Mouse (Mus musculus): ENCODE results near the gene Vps72.
"Not testable (repeated sequence)": the region's sequence is repeated elsewhere in the genome, so short reads cannot be mapped to it uniquely, and the experiment has no call there.

Vps72 gene

DNA sequence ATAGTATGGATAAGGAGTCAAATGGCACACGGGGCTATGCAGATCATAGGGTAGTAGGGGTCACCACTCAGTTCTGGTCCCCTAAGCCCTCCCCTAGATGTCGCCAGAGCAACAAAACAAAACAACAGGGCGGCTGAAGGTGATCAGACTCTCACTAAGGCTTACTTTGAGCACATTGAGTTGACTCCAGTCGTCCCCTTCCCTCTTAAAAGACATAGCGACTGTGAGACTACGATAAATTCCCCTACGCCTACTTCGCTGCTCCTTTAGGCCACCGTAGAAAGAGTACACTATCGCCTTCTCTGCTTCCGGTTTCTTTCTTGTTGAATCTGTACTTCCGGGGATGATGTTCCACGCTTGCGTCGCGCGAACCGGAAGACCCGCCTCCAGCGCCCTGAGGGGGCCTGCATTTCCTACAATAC lies 22.9 kb downstream of the Vps72 start, which contains the start of the genes Scnm1 and Lysmd1:
TSS of gene Scnm1 (minus strand) at position 332 of the 422 bp plus-strand sequence.
TSS of gene Lysmd1 (plus strand) at position 409 of the 422 bp plus-strand sequence.
- DNase-seq (ENCODE audit: low read depth, low spot score): peak; percentile 73

DNA sequence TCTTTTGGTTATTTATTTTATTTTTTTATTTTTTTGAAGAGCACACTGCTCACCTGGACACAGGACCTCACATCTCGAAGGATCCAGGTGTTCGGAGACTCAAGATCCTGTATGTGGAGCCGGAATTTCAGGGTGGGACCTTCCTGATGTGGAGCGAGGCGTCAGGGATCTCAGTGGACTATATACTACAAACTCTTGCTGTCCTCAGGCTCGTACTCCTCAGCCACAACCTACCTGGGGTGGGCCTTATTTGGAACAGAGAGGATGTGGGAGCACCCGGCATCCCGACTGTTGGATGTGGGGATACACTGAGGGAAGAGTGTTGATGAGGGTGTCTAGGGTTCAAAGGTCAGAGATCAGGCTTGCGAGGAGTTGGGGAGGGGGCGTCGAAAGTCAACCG lies 23.3 kb downstream of the Vps72 start:
- DNase-seq (ENCODE audit: low read depth, low spot score): not testable (repeated sequence)

DNA sequence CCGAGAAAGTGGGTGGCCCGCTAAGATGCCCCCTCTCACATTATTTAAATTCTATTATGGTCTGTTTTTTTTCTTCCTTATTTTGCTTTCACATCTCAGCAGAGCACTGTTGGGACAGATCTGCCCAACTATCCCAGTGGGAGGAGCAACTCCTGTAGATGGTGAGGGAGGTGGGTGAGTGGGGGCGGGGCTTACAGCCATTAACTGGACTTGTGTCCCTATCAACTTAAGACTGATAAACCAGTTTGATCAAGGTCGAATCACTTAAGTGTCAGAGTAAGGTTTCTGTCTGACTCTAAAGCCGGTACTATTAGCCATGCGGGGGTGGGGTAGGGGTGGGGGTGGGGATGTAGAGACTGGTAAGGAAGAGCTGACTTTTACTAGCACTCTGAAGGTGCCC lies 24.2 kb downstream of the Vps72 start:
- no peak for DNase-seq (ENCODE audit: low read depth, low spot score)

- DNase-seq (ENCODE audit: low read depth, low spot score): no peak
Measured at GRCm38 (mm10) chr3:95135433-95136052, 24.7 kb downstream of the Vps72 start.

- DNase-seq (ENCODE audit: low read depth, low spot score): no peak
Measured at GRCm38 (mm10) chr3:95136336-95136735, 25.5 kb downstream of the Vps72 start.

- DNase-seq (ENCODE audit: low read depth, low spot score): no peak
Measured at GRCm38 (mm10) chr3:95139586-95140288, 28.9 kb downstream of the Vps72 start.

DNA sequence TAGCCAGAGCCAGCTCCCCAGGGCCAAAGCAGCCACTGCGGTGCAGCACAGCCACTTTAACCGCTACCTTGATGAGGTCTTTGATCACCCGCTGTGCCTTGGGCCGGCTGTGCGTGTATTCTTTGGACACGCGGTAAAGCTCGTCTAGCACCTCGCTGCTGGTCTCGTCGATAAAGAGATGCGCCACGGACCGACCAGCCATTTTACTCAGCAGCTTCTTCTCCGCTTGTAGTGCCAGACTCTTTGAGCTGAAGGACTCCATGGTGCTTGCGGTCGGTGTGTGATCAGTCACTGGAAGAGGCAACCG lies 29.4 kb downstream of the Vps72 start:
- DNase-seq (ENCODE audit: low read depth, low spot score): no peak

- no peak for DNase-seq (ENCODE audit: low read depth, low spot score)
Measured at GRCm38 (mm10) chr3:95140795-95141194, 30.0 kb downstream of the Vps72 start.

DNA sequence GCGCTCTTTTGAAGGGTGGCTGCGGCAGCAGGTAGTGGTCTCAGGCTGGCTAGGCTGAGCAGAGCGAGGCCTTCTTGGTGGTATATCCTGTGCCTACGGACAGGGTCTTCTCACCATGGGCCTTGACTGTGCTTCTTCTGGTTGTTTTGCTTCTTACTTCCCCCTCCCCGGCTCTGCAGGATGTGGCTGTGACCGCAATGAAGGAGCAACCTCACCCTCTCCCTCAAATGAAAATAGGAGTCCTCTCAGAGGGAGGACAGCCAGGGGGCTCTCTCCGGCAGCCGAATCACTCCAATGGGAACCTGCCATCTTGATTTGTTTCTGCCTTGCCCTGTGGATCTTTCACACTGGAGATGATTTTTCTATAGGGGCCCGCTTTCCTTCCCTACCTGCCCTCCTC lies 30.7 kb downstream of the Vps72 start:
- no peak for DNase-seq (ENCODE audit: low read depth, low spot score)

DNA sequence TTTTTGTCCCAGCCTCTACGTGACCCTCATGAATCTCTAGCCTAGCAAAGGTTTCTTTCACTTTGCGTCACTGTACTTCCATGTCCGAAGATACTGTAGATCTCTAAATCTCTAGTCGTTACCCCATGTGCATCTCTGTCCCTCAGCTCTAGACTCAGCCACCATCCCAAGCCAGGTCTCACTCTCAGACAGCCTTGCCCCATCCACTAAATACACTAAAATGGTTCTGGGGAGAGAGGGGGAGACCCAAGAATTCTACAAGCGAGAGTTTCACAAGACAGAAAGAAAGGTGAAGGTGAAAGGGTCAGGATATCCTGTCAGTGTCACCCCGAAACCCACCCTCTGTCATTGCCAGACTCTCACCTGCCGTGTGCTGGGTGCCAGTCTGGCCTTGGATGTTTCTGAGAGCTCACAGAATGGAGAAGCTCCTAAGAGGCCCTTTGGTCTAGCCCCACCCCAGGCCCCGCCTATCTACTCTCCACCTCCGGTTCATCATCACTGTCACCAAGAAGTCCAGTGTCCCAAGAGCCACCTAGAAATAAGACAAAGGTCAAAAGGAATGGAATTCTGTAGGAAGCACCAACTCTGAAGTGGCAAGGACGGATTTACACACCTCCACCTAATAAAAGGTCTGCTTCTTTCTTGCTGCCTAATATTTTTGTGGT lies 31.3 kb downstream of the Vps72 start, which contains the start of gene Tnfaip8l2:
TSS of gene Tnfaip8l2 (minus strand) at position 409 of the 665 bp plus-strand sequence.
- no peak for DNase-seq (ENCODE audit: low read depth, low spot score)

GRCm38 (mm10) chr3:95142617-95143011 lies 31.8 kb downstream of the Vps72 start:
- no peak for DNase-seq (ENCODE audit: low read depth, low spot score)

GRCm38 (mm10) chr3:95147924-95148323 lies 37.1 kb downstream of the Vps72 start:
- DNase-seq (ENCODE audit: low read depth, low spot score): no peak

GRCm38 (mm10) chr3:95153874-95154273 lies 43.1 kb downstream of the Vps72 start:
- no peak for DNase-seq (ENCODE audit: low read depth, low spot score)

- no peak for DNase-seq (ENCODE audit: low read depth, low spot score)
Measured at GRCm38 (mm10) chr3:95159511-95159986, 48.7 kb downstream of the Vps72 start.

DNA sequence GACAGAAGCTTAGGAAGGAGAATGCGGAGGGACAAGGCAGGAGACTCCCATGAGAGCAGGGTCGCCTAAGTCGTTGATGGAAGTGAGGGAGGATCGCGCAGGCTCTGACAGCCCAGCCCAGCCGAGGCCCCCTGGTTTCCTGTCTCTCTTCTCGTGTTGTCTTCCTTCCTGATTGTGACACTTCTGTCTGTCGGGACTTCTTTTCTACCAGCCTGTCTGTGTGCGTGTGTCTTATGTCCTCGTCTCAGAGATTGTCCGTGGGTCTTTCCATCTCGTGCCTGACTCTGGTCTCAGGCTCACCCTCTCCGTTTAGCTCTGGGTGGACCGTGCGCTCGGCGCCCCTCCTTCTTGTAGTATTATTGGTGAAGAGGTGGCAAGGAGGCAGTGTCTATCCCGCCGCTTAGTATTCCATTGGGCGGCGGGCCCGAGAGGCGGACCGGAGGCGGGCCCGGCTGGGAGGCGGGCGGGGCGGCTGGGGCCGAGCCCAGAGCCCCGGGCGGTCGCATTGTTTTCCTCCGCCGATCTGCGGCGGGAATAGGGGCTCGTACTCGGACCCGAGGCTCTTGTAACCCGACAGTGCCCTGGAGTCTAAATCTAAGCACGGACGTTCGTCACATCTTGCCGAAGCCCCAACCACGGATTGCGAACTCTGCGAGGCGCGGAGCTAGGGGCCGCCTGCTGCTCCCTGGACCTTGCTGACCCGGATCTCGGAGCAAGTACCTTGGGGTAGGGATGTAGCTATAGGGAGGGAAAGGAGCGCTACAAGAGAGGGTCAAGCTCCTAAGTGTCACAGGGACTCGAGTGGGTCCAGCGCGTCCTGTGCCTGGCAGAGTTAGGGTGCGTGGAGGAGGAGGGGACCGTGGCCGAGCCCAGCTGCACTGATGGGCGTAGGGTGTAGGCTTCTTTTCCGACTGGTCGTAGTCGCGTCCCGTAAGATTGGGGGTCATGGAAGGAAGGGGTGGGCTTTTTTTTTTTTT lies 49.5 kb downstream of the Vps72 start, which contains the start of gene Sema6c:
TSS of gene Sema6c (plus strand) at position 471 of the 977 bp plus-strand sequence.
- peak; percentile 69 for DNase-seq (ENCODE audit: low read depth, low spot score)

GRCm38 (mm10) chr3:95161041-95161551 lies 50.3 kb downstream of the Vps72 start:
- no peak for DNase-seq (ENCODE audit: low read depth, low spot score)

DNA sequence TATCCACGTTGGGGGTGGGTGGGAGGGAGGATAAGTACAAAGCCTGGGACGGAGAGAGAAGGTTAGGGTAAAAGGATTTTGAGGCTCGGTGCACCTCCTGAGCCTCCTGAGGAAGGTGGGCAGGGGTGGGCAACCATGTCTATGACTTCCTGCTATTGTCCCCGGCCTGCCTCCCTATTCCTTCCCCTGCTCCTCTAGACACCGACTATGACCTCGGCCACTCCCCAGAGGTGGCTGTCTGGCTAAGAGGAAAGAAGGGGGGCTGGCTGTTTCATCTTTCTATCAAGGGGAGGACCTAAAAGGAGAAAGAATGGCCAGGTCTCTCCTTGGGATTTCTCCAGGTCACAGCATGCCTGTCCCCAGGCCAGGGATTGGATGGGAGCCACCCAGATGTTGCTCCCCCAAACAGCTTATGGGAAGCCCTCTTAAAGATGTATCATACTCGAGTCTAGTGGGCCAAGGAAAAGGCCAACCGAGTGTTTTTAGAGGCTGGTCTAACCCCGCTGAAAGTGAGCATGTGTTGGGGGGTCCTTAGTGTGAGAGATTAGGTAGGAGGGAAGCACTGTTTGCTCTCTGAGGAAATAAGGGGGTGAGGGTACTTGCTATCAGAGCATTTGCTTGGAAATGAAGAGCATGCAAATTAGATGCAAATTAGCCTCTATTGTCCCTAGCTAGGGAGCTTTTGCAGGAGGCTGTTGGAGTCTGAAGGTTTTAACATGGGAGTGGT lies 51.0 kb downstream of the Vps72 start:
- no peak for DNase-seq (ENCODE audit: low read depth, low spot score)

- no peak for DNase-seq (ENCODE audit: low read depth, low spot score)
Measured at GRCm38 (mm10) chr3:95162345-95162628, 51.5 kb downstream of the Vps72 start.

GRCm38 (mm10) chr3:95163419-95164255 lies 52.8 kb downstream of the Vps72 start:
- DNase-seq (ENCODE audit: low read depth, low spot score): no peak

DNA sequence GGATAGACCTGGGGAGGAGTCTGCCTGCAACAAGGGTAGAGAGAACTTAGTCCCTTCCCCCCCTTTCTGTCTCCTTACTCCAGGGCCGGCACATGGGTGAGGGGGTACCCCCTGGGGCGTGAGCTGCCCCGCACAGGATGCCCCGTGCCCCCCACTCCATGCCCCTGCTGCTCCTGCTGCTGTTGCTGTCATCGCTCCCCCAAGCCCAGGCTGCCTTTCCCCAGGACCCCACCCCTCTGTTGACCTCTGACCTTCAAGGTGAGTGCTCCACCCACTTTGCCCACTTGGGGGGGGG lies 53.4 kb downstream of the Vps72 start:
- no peak for DNase-seq (ENCODE audit: low read depth, low spot score)

Measured in WW6 (cell line).